22 mouse cellular contexts compared by ENCODE assay signal in genomic region chr10:38894706-38895105, GRCm38 (mm10).
A peak's percentile ranks its signal among the peaks of the same experiment; 100 is the strongest.
DNase-seq lines count a peak whose midpoint lies in the region.
"Had no signal": no experiment of that assay in that cellular context is flagged by ENCODE, and none has a peak within 500 bp of the region (broad histone marks: within the 10 kb centered on the region; RNA-seq: fewer than 3 reads in every experiment).

No protein-coding gene starts in this region.

- H3K9me3 ChIP-seq in embryonic facial prominence, embryonic 10.5 days: no peaks in the 10 kb centered on the region
- H3K9me3 ChIP-seq: embryonic facial prominence, embryonic 12.5 days; forebrain, embryonic 13.5 days; forebrain, embryonic 15.5 days; G1E had no signal

- WGBS in embryonic facial prominence, embryonic 10.5 days: 34% methylated on average over 1 of the region's 1 CpGs

- H3K4me3 ChIP-seq in embryonic facial prominence, embryonic 10.5 days: no peak overlapping the region
- H3K4me3 ChIP-seq: embryonic facial prominence, embryonic 12.5 days; forebrain, embryonic 13.5 days; forebrain, embryonic 15.5 days had no signal

- H3K36me3 ChIP-seq in embryonic facial prominence, embryonic 10.5 days (replicated peaks): no peaks in the 10 kb centered on the region
- H3K36me3 ChIP-seq: embryonic facial prominence, embryonic 12.5 days; forebrain, embryonic 15.5 days; G1E had no signal

- H3K27me3 ChIP-seq in embryonic facial prominence, embryonic 10.5 days (replicated peaks; ENCODE audit: low read depth, poor library complexity, severe bottlenecking): no peaks in the 10 kb centered on the region
- H3K27me3 ChIP-seq: embryonic facial prominence, embryonic 12.5 days; forebrain, embryonic 13.5 days; forebrain, embryonic 15.5 days; Patski had no signal

- H3K4me1 ChIP-seq in embryonic facial prominence, embryonic 10.5 days: no peaks in the 10 kb centered on the region; the same call in 1 of the 2 replicates
- H3K4me1 ChIP-seq: forebrain, embryonic 13.5 days; forebrain, embryonic 15.5 days had no signal

- peak; percentile 16 for DNase-seq in ES-CJ7 (ENCODE audit: low read depth, low spot score)
- DNase-seq in R1 (ENCODE audit: low read depth, low spot score): peak; percentile 63
- peak; percentile 77 for DNase-seq in adipocyte (ENCODE audit: low spot score)
- no peak for DNase-seq in lung, postnatal 4 days
- DNase-seq in embryonic facial prominence, embryonic 10.5 days (ENCODE audit: low spot score): no peak
- DNase-seq in kidney, postnatal 25 days: no peak
- no peak for DNase-seq in embryo, embryonic 10.5 days (ENCODE audit: low spot score)
- DNase-seq: adrenal gland, adult 2 months; adrenal gland, postnatal 10 days; adrenal gland, postnatal 25 days; cerebellum, adult 11-12 months; cerebellum, adult 2 months; cerebellum, adult 9-10 months; cerebellum, postnatal 10 days; cerebellum, postnatal 25 days; embryo, embryonic 11 days; forebrain, postnatal 0 days had no signal

- no peak overlapping the region for H3K27ac ChIP-seq in embryonic facial prominence, embryonic 10.5 days (replicated peaks)
- H3K27ac ChIP-seq: embryonic facial prominence, embryonic 12.5 days; forebrain, embryonic 13.5 days; forebrain, embryonic 15.5 days had no signal

Comparison
In these comparisons a context has a peak if more than half of its experiments do, and no peak if none do; other contexts are left out.
1. DNase-seq: peak in ES-CJ7 (single experiment), R1 (single experiment) and adipocyte (single experiment); none in lung, postnatal 4 days (0 of 2), embryonic facial prominence, embryonic 10.5 days (single experiment), kidney, postnatal 25 days (0 of 2) and embryo, embryonic 10.5 days (single experiment).